Mouse (Mus musculus): ENCODE results near the gene Fau.

The Fau gene

DNA sequence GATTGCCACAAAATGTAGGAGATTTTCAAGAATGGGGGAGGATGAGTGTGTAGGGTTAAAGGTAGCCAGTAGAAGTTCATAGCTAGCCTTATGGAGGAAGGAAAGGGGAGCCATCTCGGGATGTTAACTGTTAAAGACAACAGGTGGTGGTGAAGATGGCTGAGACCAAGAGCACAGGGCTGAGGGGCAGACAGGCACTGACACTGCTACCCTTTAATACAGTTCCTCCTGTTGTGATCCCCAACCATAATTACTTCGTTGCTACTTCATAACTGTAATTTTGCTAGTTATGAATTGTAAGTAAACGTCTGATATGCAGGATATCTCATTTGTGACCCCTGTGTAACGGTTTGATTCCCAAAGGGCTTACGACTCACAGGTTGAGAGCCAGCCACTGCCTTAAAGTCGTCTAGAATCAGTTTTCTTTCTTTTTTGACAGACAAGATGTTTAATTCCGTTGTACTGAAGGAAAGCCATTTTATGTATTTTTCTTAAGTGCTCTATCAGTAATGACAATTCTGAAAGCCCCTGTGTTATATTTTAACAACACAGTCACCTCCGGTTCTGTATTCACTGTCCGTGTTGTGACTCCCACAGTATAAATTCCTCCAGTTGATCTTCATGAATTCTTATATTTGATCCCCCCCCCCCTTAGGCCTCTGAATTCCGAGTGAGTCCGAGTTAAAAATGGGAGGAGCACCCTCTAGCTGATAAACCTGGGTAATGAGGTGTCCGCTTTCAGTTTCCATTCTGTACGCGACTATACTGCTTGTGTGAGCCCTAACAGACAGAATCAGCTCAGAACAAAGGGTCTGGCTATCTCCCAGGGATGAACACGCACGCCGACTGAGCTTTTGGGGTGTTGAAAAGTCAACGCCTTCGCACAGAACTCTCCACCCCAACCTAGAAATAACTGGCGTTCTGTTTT, 12.0 kb upstream of the Fau start:
- no peak for DNase-seq (ENCODE audit: low spot score in 2 of 2)

DNA sequence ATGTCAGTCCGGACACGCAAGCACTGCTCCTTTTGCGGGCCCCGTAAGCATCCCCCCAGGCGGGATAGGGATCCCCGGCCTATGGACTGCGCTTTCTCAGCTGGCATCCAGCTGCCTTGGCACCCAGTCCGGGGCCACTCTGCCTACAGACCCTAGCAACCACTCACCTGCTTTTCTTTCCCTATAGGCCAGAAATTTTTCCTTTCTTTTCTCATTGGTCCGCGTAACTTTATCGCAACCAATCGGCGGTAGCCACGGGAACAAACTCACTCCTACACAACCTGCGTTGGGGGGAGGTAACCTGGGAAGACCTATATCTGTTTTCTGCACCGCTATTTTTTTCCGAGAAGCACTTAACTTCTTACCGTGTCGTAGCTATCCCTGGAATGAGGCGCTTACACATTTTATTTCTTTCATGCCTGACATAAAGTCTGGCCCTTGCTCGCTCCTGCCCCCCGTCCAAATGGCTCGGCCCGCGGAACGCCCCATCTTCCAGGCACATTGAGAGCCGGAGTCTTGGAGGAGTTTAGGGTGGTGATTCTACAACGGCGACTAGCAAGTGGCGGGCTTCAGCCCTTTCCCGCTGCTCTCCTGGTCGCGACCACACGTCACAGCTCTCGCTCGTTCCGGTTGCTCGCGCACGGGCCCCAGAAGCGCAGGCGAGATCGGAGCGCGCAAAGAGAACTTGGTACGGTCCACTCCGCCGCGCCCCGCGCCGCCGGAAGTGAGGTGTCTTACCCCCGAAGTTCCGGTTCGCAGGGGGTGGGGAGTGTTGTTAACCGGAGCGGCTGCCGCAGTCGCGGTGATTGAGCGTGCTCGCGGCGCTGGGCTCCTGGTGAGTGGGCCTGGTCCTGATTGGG, 11.1 kb upstream of the Fau start, which contains the start of gene Syvn1:
Gene Syvn1, plus strand, starts transcription at position 283 of the 860 bp plus-strand sequence.
- peak; percentile 93 to 94 for DNase-seq (ENCODE audit: low spot score in 2 of 2)

DNA sequence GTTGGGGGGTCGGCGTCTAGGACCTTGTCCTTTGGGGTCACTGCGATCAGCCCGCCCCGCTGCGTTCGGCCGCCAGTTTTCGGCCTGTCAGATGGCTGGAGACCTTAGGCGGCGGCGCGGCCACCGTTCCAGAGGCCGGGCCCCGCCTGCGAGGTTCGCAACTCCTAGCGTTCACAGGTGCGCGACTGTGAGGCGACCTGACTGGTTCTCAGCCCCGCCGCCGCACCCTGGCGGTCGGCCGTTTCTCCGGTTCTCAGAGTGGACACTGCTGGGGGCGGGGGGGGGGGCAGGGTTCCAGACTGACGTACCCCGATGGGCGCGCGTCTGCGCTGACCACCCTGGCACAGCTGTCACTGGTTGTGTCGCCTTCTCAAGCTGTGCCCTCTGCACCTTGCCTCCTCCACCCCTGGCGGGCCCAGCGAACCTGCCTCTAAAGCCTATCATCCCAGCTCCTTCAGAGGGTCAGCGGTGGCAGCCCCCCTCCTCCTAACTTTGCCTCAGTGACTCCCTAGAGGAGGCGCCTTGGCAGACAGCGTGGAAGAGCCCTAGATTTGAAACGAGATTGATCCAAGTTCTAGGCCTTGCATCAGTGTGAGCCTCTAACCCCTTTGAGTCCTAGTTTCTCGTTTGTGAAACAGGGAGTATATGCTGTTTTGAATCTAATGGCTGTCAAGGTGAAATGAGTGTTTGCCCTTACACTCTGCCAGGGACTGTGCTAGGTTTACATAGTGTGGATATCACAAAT, 10.3 kb upstream of the Fau start:
- no peak for DNase-seq (ENCODE audit: low spot score in 2 of 2)

DNA sequence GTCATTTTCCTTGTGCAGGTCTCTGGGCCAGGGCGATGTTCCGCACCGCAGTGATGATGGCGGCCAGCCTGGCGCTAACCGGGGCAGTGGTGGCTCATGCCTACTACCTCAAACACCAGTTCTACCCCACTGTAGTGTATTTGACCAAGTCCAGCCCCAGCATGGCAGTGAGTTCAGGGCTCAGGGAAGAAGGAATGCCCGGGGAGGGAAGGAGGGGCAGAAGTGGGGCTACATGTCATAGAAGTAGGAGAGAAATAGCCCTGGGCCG, 9.8 kb upstream of the Fau start:
- no peak for DNase-seq (ENCODE audit: low spot score in 2 of 2)

DNA sequence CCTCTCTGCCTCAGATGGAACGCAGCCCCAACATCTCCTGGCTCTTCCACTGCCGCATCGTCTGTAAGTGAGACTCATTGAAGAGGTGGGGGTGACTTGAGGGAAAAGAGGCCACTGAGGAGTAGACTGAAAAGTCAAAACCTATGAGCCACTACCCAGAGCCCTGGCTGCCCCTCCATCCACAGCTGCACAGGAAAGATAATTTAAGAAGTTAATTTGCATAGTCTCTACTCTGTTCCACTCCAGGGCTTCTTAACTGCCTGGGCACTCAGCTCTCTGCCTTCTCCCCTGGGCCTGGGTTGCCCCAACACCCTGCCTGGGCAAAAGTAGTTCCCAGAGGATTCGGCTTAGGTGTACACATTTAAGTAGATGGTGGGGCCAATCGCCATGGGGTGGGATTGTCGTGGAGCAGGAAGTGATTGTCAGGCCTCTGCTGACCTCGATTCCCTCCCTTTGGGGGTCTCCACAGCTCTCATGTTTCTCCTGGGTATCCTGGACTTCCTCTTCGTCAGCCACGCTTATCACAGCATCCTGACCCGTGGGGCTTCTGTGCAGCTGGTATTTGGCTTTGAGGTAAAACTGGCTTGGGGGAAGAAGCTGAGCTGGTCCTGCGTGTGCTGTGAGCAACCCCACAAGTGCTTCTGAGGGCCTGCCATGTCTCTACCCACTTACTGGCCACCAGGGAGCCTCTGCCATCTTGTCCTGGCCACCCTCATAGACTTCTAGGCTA, 8.8 kb upstream of the Fau start:
- no peak for DNase-seq (ENCODE audit: low spot score in 2 of 2)

DNA sequence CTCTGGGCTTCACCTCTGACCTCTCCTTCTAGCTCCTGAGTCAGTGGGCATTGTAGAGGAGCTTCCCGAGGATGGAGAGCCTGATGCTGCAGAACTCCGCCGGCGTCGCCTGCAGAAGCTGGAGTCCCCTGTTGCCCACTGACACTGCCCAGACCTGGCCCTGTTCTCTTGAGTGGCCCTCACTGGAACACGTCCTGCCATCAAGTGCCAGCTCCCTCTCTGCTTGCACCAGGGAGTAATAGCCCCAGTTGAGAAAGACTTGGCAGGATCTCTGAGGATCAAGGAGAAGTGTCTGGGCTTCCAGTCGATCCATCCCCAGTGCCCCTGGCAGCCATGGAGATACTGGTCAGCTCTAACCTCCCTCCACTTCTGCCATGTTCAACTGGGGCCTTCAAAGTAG, 5.1 kb upstream of the Fau start:
- no peak for DNase-seq (ENCODE audit: low spot score in 2 of 2)

DNA sequence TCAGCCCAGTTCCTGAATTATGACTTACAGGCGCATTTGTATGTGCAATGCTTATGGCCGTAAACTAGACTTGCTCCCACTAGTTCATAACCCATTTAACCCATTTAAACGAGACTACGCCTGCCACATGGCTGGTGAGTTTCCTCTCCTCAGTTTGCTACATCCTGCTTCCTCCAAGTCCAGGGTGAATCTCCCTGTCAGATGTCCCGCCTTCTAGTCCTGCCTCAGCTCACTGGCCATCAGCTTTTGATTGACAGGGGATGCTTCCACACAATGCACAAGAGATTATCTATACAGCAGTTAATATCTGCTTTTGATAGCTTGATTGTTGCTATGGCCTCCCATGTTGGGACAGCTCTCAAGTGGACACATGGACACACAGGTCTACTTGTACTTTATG, 3.3 kb upstream of the Fau start:
- no peak for DNase-seq (ENCODE audit: low spot score in 2 of 2)

DNA sequence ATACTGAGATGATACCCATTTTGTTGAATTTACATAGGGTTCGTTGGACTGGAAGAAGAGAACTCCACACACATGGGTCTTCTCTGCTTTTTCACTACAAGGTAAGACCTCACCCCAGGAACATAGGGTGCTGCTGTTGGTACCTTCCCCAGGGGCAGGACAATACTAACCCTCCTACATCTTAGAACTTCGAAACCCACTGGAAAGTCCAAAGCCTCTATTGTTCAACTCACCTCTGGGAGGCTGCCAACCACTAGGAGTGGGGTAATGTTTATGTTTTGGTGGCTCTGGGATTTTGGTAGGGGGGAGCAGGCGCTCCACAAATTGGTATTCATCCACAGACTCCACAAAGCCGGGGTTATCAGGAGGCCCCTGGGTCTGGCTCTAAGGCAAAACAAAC, 948 bp upstream of the Fau start:
- DNase-seq (ENCODE audit: low spot score in 2 of 2), result no peak

DNA sequence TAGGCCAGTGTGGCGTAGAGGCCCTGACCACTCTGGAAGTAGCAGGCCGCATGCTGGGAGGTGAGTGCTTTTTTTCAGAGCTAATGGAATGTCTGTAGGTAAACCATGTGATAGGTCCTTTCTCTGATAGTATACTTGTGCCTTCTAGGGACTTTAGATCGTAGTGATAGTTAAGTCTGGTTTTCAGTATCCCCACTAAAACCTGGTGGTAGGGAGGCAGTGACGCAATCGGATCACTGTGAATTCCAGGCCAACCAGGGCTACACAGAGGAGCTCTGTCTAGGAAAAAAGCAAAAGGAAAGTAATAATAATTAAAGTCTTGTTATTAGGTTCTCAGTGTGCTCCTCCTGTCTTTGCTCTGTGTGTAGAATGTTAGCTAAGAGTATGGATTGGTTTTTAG, 869 bp downstream of the Fau start:
- DNase-seq (ENCODE audit: low spot score in 2 of 2), result no peak

DNA sequence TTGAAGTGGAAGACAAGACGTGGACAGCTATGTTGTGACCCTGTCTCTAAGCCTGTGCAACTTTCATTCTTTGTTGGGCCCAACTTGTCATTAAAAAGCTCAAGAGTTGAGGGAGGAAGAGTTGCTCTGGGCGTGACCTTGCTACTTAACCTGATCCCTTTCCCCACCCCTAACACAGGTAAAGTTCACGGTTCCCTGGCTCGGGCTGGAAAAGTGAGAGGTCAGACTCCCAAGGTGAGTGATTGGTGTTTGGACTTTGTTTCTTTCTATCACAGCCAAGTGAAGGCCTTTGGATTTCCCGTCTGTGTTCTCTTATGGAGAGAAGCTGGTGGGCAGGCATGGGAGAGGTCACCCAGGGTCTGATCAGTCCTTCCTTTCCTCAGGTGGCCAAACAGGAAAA, 1.3 kb downstream of the Fau start:
- no peak for DNase-seq (ENCODE audit: low spot score in 2 of 2)

DNA sequence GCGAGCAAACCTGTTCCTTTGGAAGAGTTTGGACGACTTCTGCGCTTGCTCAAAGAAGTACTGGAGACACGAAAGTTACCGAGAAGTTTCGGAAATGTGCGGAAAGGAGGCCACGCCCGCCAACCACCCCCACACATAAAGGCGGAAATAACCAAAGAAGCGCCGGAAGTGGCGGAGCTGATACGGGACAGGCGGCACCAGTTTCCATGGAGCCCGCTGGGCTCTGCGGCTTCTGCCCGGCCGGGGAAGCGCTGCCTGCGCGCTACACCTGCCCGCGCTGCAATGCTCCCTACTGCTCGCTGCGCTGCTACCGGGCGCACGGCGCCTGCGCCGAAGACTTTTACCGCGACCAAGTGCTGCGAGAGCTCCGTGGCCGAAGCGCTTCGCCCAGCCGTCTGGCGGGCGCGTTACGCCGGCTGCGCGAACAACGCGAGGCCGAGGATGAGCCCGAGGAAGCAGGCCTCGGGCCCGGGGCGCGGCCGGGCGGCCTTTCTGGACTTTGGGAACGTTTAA, 3.4 kb downstream of the Fau start, which contains the start of gene Znhit2:
Gene Znhit2, plus strand, starts transcription at position 172 of the 513 bp plus-strand sequence.
- peak; percentile 95 to 96 for DNase-seq (ENCODE audit: low spot score in 2 of 2)

DNA sequence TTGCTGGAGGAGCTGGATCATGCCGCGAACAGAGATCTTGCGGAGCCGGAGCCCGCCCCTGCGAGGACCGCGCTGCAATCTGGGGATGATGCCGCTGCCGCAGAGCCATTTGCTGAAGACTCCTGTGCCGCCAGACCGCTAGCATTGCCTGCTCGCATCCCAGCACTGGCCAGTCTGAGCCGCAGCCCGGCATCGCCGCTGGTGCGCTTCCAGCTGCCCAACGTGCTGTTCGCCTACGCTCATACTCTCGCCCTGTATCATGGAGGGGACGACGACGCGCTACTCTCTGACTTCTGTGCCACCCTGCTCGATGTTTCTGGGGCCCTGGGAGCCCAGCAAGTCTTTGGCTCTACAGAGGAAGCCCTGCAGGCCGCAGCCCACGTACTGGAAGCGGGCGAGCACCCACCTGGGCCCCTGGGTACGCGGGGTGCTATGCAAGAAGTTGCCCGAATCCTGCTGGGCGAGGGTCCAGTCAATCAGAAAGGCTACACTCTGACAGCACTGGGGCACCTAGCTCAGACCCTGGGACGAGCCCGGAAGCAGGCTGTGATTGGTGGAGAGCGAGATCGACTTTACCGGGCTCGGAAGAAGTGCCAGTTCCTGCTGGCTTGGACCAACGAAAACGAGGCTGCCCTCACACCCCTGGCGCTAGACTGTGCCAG, 4.1 kb downstream of the Fau start:
- peak; percentile 35 to 42 for DNase-seq (ENCODE audit: low spot score in 2 of 2)

DNA sequence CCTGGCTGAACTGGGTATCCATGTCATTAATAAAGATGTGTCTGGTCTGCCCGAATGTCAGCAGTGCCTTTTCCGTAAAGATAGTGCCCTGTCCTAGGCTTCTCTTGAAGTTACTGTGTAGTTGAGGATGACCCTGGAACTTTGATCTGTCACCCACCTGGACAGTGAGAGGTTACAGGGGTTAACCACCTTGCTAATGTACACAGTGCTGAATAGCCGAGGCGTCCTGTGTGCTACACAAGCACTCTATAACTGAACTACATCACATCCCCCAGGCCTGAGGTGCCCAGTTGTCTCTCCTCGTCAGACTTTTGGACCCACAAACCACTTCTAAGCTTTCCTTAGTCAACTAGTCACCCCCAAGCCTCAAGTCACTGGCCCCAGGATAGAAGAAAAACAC, 4.8 kb downstream of the Fau start:
- DNase-seq (ENCODE audit: low spot score in 2 of 2), result no peak

DNA sequence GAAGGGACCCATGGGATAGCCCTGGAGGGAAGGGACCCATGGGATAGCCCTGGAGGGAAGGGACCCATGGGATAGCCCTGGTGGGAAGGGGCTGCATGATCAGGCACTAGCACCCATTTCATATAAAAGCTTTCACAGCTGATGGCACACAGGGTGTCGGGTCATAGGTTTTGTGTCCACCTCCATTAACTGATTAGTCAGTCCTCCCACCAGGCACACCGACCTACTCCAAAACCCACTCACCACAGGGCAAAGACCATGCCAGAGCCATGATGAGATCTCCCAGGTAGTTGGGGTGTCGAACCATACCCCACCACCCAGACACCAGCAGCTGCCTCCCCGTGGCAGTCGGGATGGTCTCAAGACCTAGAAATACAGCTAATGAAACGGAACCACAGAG, 5.4 kb downstream of the Fau start:
- DNase-seq (ENCODE audit: low spot score in 2 of 2), result no peak

DNA sequence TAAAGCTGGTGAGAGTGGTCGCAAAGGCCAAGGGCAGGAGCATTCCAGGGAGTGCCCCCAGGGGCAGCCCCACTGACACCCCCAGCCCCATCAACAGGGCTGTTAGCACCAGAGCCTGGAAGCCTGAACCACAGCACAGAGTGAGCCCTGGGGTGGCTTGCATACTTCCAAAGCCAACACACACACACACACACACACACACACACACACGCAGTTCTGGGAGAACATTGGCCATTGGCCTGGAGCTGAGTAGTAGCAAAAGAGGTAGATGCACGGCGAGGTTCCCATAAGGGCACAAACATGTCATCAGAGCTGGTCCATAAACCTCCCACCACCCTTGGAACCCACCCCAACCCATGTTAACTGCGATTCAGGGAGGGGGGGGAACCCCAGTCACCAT, 8.9 kb downstream of the Fau start:
- peak in 1 of 2 experiments; percentile 20 for DNase-seq (ENCODE audit: low spot score in 2 of 2)

DNA sequence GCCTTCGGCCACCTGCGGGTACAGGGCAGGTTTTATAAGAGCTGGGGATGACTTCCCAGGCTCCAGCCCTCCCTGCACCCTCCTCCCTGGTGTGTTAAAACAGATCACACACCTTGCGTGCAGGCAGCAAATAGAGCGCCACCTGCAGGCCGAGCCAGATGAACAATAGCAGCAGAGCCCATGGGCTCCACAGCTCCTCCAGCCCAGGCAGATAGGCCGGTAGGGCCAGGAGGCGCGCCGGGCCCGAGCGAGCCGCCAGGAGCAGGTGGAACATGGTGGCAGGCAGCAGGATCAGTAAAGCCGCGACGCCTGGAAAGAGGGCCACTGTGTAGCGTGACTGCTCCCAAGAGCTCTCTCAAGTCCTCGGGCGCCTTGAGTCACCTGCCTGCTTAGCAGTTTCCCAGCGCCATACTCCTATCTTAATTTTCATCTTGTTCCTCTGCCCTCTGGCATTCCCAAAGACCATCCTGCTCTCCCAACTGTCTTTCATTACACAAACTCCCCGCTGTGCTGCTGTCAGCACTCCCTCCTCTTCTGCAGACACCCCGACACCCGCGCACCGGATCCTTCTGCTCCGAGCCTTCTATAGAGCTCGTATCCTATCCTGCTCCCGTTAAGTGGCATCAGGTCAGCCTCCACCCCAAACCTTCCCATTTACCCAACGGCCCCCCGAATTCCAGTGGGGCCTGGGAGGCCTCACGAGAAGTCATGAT, 9.5 kb downstream of the Fau start:
- DNase-seq (ENCODE audit: low spot score in 2 of 2), result peak; percentile 83 to 89

DNA sequence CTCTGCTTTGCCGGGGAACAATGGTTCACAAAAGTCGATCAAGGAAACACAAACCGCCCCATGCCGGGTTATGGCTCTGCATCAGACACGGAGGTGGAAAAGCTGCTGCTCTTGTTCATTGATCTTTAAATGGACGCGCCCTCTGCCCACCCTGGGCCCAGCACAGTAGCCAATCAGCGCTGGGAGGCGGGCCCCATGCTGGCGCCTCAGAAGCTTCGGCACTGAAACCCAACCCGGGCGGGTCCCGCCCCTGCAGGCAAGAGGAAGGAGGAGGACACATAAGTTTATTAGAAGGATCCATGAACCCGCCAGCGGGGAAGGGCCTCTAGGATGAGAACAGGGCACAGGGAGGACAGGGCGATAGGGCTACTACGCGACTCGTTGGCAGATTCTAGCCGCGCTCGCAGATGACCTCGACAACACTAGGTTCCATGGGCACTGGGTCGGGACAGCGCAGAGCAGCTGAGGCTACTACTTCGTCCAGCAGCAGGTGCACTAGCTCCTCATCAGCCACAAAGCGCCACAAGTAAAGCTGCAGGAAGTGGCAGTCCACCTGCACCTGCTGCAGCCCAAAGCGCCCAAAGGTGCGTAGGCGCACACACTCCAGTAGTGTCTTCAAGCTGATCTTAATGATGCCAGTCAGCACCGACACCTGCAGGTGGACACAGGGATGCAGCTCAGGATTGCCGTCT, 10.2 kb downstream of the Fau start, which contains the start of gene Tm7sf2:
Gene Tm7sf2, minus strand, starts transcription at position 650 of the 692 bp plus-strand sequence.
- peak; percentile 85 to 87 for DNase-seq (ENCODE audit: low spot score in 2 of 2)

DNA sequence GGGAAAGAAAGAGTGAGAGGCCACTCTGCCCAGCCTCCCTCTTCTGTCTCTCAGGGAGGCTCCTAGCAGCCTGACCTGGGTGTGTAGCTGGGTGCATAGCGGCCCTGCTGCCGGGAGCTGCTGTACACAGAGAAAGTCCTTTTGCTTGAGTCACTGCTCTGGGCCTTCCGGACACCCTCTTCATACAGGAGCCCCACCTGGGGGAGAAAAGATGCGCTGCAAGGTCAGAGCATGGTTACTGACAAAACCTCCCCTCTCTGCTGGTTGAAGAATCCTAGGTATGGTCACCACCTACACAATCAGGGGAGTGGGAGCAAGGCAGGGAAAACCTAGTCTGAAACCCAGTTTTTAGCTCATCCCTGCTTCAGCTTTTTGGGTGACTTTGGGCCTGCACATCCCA, 11.3 kb downstream of the Fau start:
- no peak for DNase-seq (ENCODE audit: low spot score in 2 of 2)

DNA sequence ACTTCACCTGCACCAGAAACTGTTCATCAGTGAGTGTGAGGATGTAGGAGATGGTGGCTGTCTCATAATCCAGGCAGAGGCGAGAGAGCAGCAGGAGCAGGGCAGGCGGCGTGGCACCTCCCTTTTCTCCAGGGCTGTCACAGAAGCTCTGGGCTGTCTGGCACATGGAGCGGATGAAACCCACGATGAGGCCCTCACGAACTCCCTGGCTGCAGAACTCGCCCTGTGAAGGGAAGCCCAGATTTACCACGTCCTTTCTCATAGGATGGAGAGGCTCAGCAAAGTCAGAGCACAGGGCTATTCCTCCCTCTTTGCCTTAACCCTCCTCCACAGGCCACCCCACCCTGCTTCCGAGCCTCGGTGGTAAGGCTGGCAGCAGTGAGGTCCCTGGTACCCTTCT, 12.2 kb downstream of the Fau start:
- DNase-seq (ENCODE audit: low spot score in 2 of 2), result no peak

All from right cerebral cortex, adult 2 months (tissue).